Mouse (Mus musculus): ENCODE data around the gene Otc.

Gene Otc

DNA sequence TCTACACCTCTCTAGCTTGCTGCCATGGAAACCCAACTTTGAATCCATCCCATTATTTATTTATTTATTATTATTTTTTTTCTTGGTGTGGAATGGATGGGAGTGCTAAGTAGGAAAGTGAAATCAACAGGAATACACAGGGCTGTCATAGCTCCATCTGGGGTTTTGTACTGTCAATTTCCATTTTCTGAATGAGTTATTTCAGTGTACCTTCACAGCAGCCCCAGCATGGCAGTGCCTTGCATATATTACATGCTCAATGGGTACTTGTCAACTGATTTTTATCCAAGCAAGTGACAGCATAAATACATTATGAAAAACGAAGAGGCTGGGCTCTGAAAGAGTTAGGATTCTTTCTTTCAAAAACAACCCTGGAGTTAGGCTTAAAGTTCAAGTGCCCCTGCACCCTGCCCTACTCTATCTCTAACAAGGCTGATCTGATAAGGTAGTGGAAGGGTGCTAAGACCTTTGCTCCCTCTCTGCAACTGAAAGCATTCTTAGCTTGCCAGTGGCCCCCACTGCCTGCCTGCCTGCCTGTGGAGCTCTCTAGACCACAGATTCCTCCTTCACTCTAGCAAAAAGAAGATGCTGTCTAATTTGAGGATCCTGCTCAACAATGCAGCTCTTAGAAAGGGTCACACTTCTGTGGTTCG is at the start of gene Otc:
Otc (plus strand) TSS at position 454 of the 653 bp plus-strand sequence.
- DNase-seq (ENCODE audit: low read depth): no peak

DNA sequence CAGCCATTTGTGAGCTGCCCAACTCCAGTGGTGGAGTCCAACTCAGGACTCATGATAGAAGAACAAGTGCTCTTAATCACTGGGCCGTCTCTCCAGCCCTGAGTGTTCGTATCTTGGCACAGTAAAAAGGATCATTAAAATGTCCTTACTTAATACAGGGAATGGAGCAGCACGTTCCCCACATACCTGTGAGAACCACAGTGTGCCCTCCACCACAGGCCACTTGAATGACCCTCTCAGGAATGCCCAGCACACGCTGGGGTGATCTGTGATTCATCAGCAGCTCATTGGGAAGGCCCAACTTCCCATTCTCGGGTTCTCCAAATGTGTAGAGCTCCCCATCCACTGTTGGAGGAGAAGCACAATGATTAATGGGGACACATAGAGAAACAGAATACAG is 46.2 kb upstream of the Otc start:
- no peak for DNase-seq (ENCODE audit: low read depth)

DNA sequence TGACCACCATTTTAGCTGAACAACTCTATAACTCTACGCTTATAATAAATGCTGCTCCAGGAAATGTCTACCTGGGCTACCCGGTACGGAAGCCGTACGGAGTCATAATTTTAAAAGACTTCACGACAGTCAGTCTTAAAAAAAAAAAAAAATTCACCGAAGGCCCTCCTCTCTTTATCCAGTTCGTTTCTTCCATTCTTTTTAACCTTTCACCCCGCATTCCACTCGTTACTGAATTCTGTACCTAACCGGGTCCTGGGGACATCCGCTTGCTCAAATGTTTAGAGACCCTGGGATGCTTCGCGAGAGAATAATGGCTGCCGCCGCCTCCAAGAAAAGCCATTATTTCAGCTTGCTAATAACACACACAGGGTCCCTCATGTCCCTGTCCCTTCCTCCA is 36.1 kb upstream of the Otc start:
- DNase-seq (ENCODE audit: low read depth): peak; percentile 81

DNA sequence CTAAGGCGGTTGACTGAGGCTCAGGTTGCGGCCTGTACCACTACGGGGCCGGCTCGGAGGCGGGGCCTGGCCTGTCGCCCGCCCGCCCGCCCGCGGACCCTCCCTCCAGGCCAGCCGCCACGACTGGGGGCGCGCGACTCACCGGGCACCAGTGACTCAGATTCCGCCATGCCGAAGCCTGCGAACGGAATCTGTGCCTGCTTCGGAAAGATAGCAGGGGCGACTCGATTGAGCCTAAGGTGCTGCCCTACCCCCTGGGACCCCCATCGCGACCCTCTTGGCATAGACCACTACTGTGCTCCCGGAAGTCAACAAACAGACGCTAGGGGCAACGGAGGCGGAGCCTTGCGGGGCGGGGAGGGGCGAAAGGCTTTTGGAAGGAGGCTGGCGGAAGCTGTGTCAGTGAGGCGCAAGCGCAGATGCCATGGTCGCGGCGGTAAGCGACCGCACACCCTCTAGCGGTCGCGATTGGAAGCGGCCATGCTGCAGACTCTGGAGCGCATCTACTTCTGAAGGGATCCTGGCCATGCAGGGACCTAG is 35.6 kb upstream of the Otc start, which contains the start of gene Rpgr:
Rpgr (minus strand) TSS at position 511 of the 540 bp plus-strand sequence.
- DNase-seq (ENCODE audit: low read depth): peak; percentile 94

- DNase-seq (ENCODE audit: low read depth): no peak
Measured at GRCm38 (mm10) chrX:10219281-10219680, 32.8 kb upstream of the Otc start.

- no peak for DNase-seq (ENCODE audit: low read depth)
Measured at GRCm38 (mm10) chrX:10233051-10233450, 19.1 kb upstream of the Otc start.

DNA sequence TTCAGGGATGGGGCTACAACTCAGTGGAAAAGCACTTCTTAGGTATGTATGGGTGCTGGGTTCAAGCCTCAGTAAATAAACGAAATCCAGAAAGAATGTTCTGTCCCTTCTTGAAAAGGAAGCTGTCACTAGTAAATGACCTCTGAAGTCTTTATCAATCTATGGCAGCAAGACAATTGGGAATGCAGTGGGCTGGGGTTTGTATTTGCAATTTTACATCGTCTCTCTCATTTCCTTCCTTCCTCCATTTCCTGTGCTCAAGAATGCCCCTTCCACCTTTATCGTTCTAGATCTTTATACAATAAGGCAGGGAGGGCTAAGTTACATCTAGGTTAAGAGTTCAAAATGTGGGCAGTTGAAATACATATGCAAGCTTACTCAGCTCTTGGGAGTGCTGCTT is 17.5 kb upstream of the Otc start:
- DNase-seq (ENCODE audit: low read depth): no peak

GRCm38 (mm10) chrX:10239515-10239914 is 12.6 kb upstream of the Otc start:
- DNase-seq (ENCODE audit: low read depth): no peak

DNA sequence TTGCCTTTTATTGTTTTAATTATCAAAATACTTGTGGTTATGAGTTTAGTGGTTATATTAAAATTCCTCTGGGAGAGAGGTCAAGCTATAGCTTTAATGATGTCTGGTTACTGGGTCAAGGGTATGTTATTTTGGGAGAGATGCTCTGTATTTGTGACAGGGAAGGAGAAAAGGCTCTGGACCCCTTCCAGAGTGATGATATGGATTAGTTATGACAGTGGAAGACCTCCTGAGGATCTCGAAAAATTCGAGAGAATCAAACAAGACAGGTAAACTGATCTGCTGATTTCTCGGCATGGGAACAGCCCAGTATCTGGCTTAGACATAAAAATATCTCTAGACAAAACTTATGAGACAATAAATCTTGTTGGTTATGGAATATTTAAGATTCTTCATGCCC is 8.2 kb upstream of the Otc start:
- DNase-seq (ENCODE audit: low read depth): no peak

- DNase-seq (ENCODE audit: low read depth): no peak
Measured at GRCm38 (mm10) chrX:10251357-10251756, 748 bp upstream of the Otc start.

GRCm38 (mm10) chrX:10257774-10258173 is 5.7 kb downstream of the Otc start:
- DNase-seq (ENCODE audit: low read depth): no peak

DNA sequence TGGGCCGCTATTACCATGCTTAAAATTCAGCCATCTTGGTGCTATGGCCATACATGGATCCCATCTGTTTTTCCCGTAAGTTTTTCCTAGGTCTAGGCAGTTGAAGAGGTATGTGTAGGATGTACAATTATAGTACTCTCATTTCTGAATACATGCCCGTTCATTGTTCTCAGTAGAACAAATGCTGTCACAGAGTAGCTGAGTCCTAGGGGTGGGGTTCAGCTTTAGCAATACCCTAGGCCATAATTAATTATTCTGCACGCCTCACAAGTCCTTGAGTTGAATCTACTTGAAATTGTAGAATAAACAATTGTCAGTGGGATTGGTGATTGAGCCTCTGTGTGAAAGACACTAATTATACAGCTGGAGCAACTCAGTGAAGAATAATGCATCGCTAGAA is 6.2 kb downstream of the Otc start:
- no peak for DNase-seq (ENCODE audit: low read depth)

- no peak for DNase-seq (ENCODE audit: low read depth)
Measured at GRCm38 (mm10) chrX:10268308-10268707, 16.2 kb downstream of the Otc start.

DNA sequence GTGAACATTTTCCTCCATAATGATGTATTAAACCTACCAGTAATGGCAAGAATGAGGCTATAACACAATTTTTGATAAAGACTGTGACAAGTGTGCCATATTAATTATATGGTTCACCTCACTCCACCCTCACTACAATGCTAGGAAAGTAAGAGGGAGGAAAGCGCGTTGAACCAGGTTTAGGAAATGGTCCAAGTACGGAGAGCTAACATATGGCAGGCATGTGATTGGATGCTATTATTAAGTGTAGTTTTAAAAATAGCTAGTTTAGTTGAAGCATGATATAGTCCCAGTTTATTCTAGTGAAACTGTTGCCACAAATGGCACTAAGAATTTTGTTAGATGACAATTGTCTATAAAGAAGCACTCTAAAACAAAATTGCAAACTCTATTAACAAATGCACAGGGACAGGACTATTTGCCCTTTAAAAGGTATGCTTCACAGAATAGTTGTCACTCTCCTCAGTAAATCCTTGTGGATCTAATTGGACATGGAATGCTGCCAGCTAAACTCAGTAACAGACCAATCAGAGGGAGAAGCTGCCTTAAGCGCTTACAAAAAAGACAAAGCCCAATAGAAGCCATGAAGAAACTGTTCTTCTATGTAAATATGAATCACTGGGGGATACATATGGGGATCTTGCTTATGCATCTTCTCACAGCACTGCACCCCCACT is 16.8 kb downstream of the Otc start:
- no peak for DNase-seq (ENCODE audit: low read depth)

- DNase-seq (ENCODE audit: low read depth): no peak
Measured at GRCm38 (mm10) chrX:10297341-10297740, 45.2 kb downstream of the Otc start.

DNA sequence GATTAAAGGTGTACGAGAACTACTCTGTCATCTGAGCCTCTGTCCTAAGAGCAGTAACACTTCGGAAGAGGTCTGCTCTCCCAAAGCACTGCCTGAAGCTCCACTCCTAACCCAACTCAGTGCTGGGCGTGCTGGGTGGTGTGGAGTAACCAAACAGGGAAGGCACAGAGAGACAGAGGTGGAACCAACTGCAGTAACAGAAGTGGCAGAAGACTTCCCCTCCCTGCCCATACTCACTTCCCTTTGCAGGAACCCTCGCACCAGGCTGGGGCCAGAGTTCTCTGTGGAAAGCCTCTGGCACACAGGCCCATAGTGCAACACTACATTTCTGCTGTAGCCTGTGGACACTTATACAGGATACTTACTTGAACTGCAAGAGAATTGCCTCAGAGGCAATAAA is 66.1 kb downstream of the Otc start:
- DNase-seq (ENCODE audit: low read depth): no peak

- no peak for DNase-seq (ENCODE audit: low read depth)
Measured at GRCm38 (mm10) chrX:10330246-10330645, 78.1 kb downstream of the Otc start.

DNA sequence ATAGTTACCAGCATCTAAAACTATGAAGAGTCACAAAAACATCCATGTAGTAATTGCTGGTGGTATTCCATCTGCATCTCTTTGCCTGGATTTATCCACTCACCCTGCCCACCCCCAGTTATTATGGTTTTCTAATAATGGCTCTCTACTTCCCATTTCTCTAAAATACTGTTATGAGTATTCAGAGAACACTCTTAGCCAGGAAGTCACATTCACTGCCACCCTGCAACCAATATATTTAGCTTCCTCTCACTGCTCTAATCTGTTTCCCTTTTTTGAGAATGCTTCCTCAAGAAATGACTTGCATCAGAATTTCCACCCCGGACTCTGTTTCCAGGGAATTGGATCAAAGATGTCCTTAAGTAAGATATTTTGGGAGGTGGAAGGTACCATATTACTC is 79.6 kb downstream of the Otc start:
- no peak for DNase-seq (ENCODE audit: low read depth)

DNA sequence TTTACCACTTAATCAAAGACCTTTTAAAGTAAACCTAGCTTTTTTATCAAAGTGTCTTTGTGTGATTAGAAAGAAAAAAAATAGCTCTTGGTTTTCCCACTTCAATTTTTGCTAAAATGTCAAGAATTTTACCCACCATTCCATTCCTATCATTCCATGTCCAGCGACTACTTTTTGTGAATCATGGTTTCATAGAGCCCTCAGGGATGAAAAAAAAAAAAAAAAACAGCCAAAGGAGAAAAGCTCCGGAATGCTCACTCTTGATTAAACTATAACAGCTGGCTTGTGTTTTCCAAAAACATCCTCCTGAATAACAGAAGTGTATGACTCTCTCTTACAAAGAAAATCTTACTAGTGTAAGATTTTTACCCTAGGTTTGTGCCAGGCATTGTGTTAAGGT is 84.7 kb downstream of the Otc start:
- no peak for DNase-seq (ENCODE audit: low read depth)

DNA sequence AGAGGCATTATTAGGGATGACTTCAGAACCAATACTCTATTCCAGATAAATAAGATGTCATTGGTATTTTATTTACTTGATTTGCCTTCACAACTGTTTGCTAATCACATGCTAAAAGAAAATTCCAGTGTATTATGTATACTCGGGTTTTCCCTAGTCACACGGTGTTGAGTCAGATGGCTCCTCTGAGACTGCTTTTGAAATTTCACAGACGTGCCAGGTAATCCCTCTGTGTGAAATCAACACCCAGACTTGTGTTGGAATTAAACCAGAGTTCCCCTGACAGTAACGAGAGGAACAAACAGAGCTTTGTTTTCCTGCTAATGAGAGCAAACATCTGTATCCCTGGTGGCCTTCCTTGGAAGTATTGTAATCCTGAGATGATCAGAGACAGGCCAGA is 103.8 kb downstream of the Otc start:
- DNase-seq (ENCODE audit: low read depth): no peak

Data from naive thymus-derived CD4-positive, alpha-beta T cell, adult 2 months (primary cell).